Mouse (Mus musculus) hindbrain, embryonic 16.5 days (tissue): ENCODE data around the gene Pgk2. TPM values are rescaled to one million over a fixed set of nuclear protein-coding genes. Genes with fewer than 3 reads are reported as not detected.
"Not testable (repeated sequence)": the region's sequence is repeated elsewhere in the genome, so short reads cannot be mapped to it uniquely, and the experiment has no call there.

ENCODE experiments used
- ATAC-seq: fragments of 200-750 bp; cut with Nextera tagmentation; 2 replicates; pipeline ENCODE4 v1.8.0; 2017; ENCODE audit warnings: moderate TSS enrichment, moderate library complexity
- H3K27ac ChIP-seq: fragments of 300-500 bp; sonication (generic); 2 replicates; pipeline ENCODE4 v1.5.1; 2014; ENCODE audit warnings: low read depth, mild to moderate bottlenecking, control low read depth, low read length, moderate library complexity
- H3K27me3 ChIP-seq: fragments of 300-500 bp; sonication (generic); replicated peaks from 2 replicates; pipeline ENCODE4 v1.6.1; 2014; ENCODE audit warnings: low read length; ENCODE audit not compliant: control insufficient read depth, insufficient read depth
- H3K36me3 ChIP-seq: fragments of 300-500 bp; sonication (generic); 2 replicates; pipeline ENCODE4 v1.6.1; 2014; ENCODE audit warnings: mild to moderate bottlenecking, low read length, moderate library complexity, mixed read lengths; ENCODE audit not compliant: control insufficient read depth, insufficient read depth
- H3K4me1 ChIP-seq: fragments of 300-500 bp; sonication (generic); 2 replicates; pipeline ENCODE4 v1.6.1; 2014; ENCODE audit warnings: low read depth, low read length; ENCODE audit not compliant: control insufficient read depth, insufficient read depth
- H3K4me2 ChIP-seq: fragments of 300-500 bp; sonication (generic); 2 replicates; pipeline ENCODE4 v1.6.1; 2014; ENCODE audit warnings: mild to moderate bottlenecking, low read length, control low read depth, moderate library complexity
- H3K4me3 ChIP-seq: fragments of 300-500 bp; sonication (generic); 2 replicates; pipeline ENCODE4 v1.5.1; 2014; ENCODE audit warnings: mild to moderate bottlenecking, low read length, control low read depth, moderate library complexity
- H3K9ac ChIP-seq: fragments of 300-500 bp; sonication (generic); 2 replicates; pipeline ENCODE4 v1.6.1; 2014; ENCODE audit warnings: low read depth, mild to moderate bottlenecking, control low read depth, low read length, moderate library complexity
- H3K9me3 ChIP-seq: fragments of 300-500 bp; sonication (generic); 2 replicates; pipeline ENCODE4 v1.6.1; 2014; ENCODE audit warnings: mild to moderate bottlenecking, low read length, moderate library complexity; ENCODE audit not compliant: control insufficient read depth
- WGBS: fragments of 180-500 bp; shearing (Covaris S2); extraction: QIAGEN DNeasy Blood & Tissue Kit; methylation state at CpG from one replicate; pipeline ENCODE4 v1.1.7; 2014; 5-methylcytosine and 5-hydroxymethylcytosine counted together
- polyA plus RNA-seq: library from polyadenylated mRNA; unstranded; fragments of >200 nt; fragmentation: Nextera tagmentation; extraction: Ambion mirVana; gene quantifications from 2 replicates; pipeline ENCODE4 v1.2.1, GENCODE M21; 2015

Pgk2 gene
- polyA plus RNA-seq = not detected in 2 replicates

DNA sequence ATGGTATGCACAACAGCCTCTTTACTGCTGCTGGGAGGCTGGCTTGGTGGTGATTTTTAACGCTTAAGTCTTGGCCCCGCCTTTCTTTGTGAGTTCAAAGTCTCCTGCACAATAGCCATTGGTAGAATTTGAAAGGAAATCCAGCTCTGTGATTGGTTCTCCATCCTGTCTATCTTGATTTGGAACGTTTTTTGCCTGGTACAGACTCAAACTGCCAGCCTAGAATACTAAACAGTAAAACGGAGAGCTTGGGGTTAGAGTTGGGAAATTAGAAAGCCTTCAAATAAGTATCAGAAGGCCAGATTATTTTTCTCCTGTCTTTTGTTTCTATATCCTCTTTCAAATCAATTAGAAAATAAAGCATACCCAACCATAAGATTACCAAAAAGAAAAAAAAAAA is at the start of gene Pgk2:
Gene Pgk2 (minus strand): TSS at position 101 of the 400 bp plus-strand sequence.
- no peaks in the 10 kb centered on the region for H3K4me1 ChIP-seq
- 79% methylated on average over 4 of the region's 4 CpGs for WGBS

GRCm38 (mm10) chr17:40252487-40252886 is 44.0 kb upstream of the Pgk2 start:
- no peak overlapping the region for H3K4me2 ChIP-seq
- H3K27ac ChIP-seq = no peak overlapping the region
- H3K9ac ChIP-seq = no peak overlapping the region
- no peak overlapping the region for H3K4me3 ChIP-seq
- no peaks in the 10 kb centered on the region for H3K9me3 ChIP-seq
- WGBS = 91% methylated on average over 1 of the region's 1 CpGs
- no peaks in the 10 kb centered on the region for H3K36me3 ChIP-seq
- no peaks in the 10 kb centered on the region for H3K27me3 ChIP-seq
- ATAC-seq = no peak
- no peaks in the 10 kb centered on the region for H3K4me1 ChIP-seq

More for the DNA sequence above, at the start of gene Pgk2:
- Histone ChIP-seq H3K4me2 (no peak within 1 kb of the TSS), H3K4me3 (no peak within 1 kb of the TSS), H3K27ac (no peak within 1 kb of the TSS), H3K27me3 (no peaks in the 10 kb centered on the region), H3K36me3 (no peaks in the 10 kb centered on the region), H3K9ac (no peak within 1 kb of the TSS), H3K9me3 (no peaks in the 10 kb centered on the region)
- ATAC-seq = no peak

- Histone ChIP-seq H3K27me3 (no peaks in the 10 kb centered on the region), H3K27ac (no peak within 1 kb of the TSS), H3K4me1 (no peaks in the 10 kb centered on the region), H3K36me3 (no peaks in the 10 kb centered on the region), H3K4me2 (no peak within 1 kb of the TSS), H3K9me3 (no peaks in the 10 kb centered on the region), H3K4me3 (no peak within 1 kb of the TSS), H3K9ac (no peak within 1 kb of the TSS)
- ATAC-seq = no peak
Observed at GRCm38 (mm10) chr17:40242135-40242534, 33.7 kb upstream of the Pgk2 start, which contains the start of gene Crisp3. Gene Crisp3, minus strand, starts transcription at chr17:40242288.

GRCm38 (mm10) chr17:40201803-40202202 is 6.6 kb downstream of the Pgk2 start:
- H3K4me2 ChIP-seq, H3K27ac ChIP-seq, H3K4me3 ChIP-seq, H3K27me3 ChIP-seq, H3K9ac ChIP-seq, H3K36me3 ChIP-seq, H3K4me1 ChIP-seq, H3K9me3 ChIP-seq, ATAC-seq: not testable (repeated sequence)

- H3K9ac ChIP-seq, H3K4me3 ChIP-seq, ATAC-seq, H3K9me3 ChIP-seq, H3K4me2 ChIP-seq, H3K27ac ChIP-seq, H3K27me3 ChIP-seq, H3K4me1 ChIP-seq, H3K36me3 ChIP-seq: not testable (repeated sequence)
- 89% methylated on average over 4 of the region's 4 CpGs for WGBS
Observed at GRCm38 (mm10) chr17:40190192-40190591, 18.2 kb downstream of the Pgk2 start.

GRCm38 (mm10) chr17:40157729-40158359 is 50.6 kb downstream of the Pgk2 start:
- WGBS = 45% methylated on average over 8 of the region's 8 CpGs
- H3K9me3 ChIP-seq, H3K27ac ChIP-seq, H3K36me3 ChIP-seq, H3K4me3 ChIP-seq, H3K27me3 ChIP-seq, H3K4me1 ChIP-seq, H3K9ac ChIP-seq, H3K4me2 ChIP-seq: not testable (repeated sequence)
- ATAC-seq = peak; percentile 80; the same call in 1 of the 2 replicates

Other genes starting within 250 kb of the Pgk2 start
- gene AC192777.2, start 113.2 kb downstream of the Pgk2 start, polyA plus RNA-seq = not detected in 2 replicates
- not detected in 2 replicates for gene Crisp3, start 33.6 kb upstream of the Pgk2 start, polyA plus RNA-seq
- 0.17 TPM in 1 of 2 replicates, not detected in the other for gene Crisp1, start 110.6 kb upstream of the Pgk2 start, polyA plus RNA-seq